Mouse (Mus musculus): ENCODE data around the gene Dgke.

DNA sequence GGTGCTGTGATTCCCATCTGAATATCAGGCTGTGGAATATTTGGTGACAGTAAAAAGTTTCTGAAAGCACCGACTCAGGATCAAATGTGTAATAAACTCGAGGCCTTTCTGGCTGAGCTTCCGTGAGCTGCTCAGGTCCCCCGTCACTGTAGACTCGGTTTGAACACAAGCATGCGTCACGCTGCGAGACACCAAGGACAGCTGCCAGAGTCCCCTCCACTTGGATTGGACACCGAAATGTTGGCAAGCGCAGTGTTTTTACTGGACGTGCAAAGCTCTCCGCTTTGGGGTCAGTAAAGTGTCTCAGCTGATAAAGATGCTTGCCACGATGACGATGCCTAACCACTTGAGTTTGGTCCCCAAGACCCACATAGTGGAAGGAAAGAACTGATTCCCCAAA, 2.0 kb upstream of the Dgke start:
- TF ChIP-seq CTCF (IDR thresholded peaks at IDR 0.05; ENCODE audit: low read depth) = no peak
- no peak for TF ChIP-seq EP300 (optimal IDR thresholded peaks at IDR 0.05)

Data from stomach, postnatal 0 days (tissue).